Mouse (Mus musculus) cerebellum, postnatal 10 days (tissue): ENCODE results near the gene Mrps23.
A peak's percentile ranks its signal among the peaks of the same experiment; 100 is the strongest.

Experiments used
- DNase-seq, 2 experiments: peaks; one replicate each; pipeline ENCODE4 v3.0.0; 2021; ENCODE audit warnings: mixed read lengths in 2 of 2

Mrps23 gene

DNA sequence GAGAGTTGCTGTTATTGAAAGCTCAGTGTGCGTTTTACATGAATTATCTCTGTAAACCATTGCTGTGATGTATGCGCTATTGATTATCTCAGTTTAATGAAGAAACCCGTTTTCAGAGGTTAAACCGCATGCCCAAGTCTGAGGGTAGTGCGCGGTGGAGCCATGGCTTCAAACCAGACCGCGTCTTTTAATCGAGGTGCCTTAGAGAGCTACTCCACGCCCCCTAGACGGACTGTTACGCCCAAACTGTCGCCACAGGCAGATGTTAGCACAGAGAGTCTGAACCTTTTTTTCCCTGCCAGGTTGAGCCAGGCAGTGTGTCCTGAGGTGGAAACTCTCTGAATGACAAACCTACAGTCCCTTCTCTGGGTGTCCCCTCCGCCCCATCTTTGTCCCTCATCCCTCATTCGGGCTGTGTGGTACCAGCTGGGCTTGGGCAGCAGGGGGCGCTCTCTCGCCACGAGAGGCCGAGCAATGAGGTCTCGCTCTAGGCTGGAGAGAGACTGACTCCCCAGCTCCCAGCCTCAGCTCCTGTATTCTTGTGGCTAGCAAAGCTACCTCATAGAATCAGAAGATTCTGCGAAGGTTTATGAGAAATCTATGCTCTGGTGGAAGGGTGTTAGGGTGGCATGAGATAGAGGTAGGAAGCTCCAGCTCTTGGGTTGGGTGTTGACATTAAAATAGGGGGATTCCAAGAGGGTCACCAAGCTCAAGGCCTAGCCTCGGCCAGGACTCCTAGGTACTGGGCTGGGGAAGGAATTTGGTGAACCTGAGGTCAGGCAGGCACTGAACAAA lies 48.0 kb downstream of the Mrps23 start:
- DNase-seq, result peak; percentile 97 to 98

GRCm38 (mm10) chr11:88252767-88253513 lies 48.8 kb downstream of the Mrps23 start:
- DNase-seq, result peak; percentile 72 to 88

GRCm38 (mm10) chr11:88253514-88254167 lies 49.5 kb downstream of the Mrps23 start:
- DNase-seq, result peak; percentile 56 to 57

- DNase-seq, result no peak
These were observed 53.5 kb downstream of the Mrps23 start for GRCm38 (mm10) chr11:88257700-88258099.

DNA sequence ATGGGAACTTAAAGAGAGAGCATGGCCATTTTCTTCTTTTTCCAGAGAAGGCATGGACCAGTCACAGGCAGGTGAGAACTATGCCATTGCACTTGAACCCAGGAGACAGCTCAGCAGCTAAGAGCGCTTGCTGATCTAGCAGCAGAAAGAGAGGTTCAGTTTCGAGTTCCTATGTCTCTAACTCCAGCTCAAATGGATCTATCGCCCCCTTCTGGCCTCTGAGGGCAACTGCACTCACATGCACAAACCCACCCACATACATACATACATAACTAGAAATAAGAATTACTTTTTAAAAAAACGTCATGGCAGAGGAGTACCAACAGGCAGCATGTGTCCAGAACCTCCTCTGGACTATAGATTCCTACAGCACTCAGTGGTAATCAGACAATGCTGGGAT lies 54.0 kb downstream of the Mrps23 start:
- DNase-seq, result no peak

DNA sequence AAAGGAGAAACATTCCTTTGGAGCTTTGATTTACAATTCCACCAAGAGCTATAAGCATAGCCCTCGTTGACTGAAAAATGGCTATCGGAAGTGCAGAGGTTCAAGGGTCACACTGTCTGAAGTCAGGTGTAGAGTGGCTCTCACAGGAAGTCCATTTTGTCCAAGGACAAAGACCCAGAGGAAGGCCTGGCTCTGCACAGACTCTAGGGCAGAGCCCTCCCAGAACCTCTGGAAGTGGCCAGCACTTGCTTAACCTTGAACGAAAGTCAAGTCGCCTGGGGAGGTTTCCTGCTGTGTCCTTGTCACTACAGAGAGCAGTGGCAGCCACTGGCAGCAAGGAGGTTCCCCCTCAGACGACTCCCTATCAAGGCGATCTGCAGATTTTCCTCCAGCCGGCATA lies 56.3 kb downstream of the Mrps23 start:
- no peak for DNase-seq
